Mouse (Mus musculus) layer of hippocampus, adult 18-20 months (tissue): Measurements from ENCODE around the gene Csnk2a2. TPM values are rescaled to one million over a fixed set of nuclear protein-coding genes. Genes with fewer than 3 reads are reported as not detected.

ENCODE experiments used
- DNase-seq, 2 experiments: peaks; one replicate each; pipeline ENCODE4 v3.0.0; 2022; ENCODE audit warnings: low spot score in 2 of 2
- long read RNA-seq: library from polyadenylated mRNA; stranded (forward); transcript quantifications from one replicate; pipeline ENCODE4 v2.0.0, GENCODE M21; 2021
- total RNA-seq, 2 experiments: library from RNA; stranded (reverse); gene quantifications; 2 replicates each; pipeline ENCODE4 v1.2.3; 2021

Csnk2a2 gene
- total RNA-seq = 10 to 100 TPM; 69.8 to 74.0 TPM
- long read RNA-seq, full-length matches to known transcripts = 13 of 66 reads
- long read RNA-seq, partial matches to known transcripts = 33 of 66 reads
- long read RNA-seq, other reads (novel, unspliced or antisense) = 20 of 66 reads

GRCm38 (mm10) chr8:95490006-95490405 is at the start of gene Csnk2a2:
Csnk2a2 (minus strand) TSS chr8:95490039.
- no peak for DNase-seq

GRCm38 (mm10) chr8:95539487-95539886 is 49.6 kb upstream of the Csnk2a2 start:
- peak in 1 of 2 experiments; percentile 44 for DNase-seq

- DNase-seq = peak; percentile 33 to 67
Measured at GRCm38 (mm10) chr8:95533584-95534387, 43.9 kb upstream of the Csnk2a2 start, which contains the start of gene Ccdc113. Ccdc113 (plus strand) TSS chr8:95534085.

DNA sequence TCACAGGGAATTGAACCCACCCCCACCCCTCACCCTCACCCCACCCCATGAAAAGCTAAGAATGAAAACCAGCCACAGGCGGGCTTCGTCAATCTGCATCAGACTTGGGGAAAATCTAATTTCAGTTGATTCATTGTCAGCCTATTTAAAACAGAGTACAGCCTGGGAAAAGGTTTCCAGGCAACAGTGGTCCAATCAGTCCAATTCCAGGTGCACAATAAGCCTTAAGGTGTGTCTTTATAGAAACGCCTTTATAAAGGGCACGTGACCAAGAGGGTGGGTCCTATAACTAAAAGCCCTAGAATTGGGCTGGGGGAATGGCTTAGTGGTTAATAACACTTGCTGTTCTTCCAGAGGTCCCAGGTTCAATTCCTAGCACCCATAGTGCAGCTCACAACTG is 42.4 kb upstream of the Csnk2a2 start:
- no peak for DNase-seq

GRCm38 (mm10) chr8:95528750-95529310 is 39.0 kb upstream of the Csnk2a2 start:
- DNase-seq = no peak

DNA sequence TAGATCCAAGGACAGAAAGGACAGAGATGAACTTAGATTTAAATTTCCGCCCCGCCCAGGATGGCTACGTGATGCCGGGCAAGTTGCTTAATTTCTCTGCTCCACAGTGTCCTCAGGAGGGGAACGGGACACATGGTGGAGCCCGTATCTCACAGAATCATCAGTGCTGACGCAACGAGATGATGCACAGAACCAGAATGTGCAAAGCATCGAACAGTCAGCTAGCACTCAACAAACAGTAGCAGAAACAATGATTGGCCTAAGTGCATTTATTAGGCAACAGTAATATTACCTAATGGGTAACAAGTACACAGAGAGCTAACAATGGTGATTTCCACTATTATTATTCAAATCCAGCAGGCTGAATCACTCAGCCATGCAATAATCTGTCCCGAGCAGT is 38.4 kb upstream of the Csnk2a2 start:
- DNase-seq = no peak

GRCm38 (mm10) chr8:95523991-95524390 is 34.2 kb upstream of the Csnk2a2 start:
- DNase-seq = no peak

- DNase-seq = peak in 1 of 2 experiments; percentile 15
Measured at GRCm38 (mm10) chr8:95516928-95517327, 27.1 kb upstream of the Csnk2a2 start.

DNA sequence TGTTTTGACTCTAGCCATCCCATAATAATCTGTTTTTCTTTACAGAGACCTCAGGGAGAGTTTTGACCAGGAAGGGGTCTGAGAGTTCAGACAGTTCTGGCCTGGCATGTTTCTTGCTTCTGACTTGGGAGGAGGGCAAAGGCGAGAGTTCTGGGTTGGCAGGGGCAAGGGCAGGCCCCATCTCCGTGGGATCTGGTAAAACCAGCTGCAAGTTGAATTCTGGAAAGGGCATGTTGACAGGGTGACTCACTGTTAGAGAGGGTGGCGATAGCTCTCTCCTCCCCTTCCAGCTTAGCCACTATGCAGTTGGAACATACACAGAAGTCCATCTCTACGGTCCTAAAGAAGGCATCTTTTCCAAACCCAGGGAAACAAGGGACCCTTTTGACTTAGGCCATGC is 23.4 kb upstream of the Csnk2a2 start:
- DNase-seq = no peak

GRCm38 (mm10) chr8:95512257-95512656 is 22.4 kb upstream of the Csnk2a2 start:
- DNase-seq = peak in 1 of 2 experiments; percentile 40

GRCm38 (mm10) chr8:95506245-95506644 is 16.4 kb upstream of the Csnk2a2 start:
- no peak for DNase-seq

- DNase-seq = peak in 1 of 2 experiments; percentile 57
Measured at GRCm38 (mm10) chr8:95505606-95506005, 15.8 kb upstream of the Csnk2a2 start.

GRCm38 (mm10) chr8:95504835-95505234 is 15.0 kb upstream of the Csnk2a2 start:
- DNase-seq = no peak

DNA sequence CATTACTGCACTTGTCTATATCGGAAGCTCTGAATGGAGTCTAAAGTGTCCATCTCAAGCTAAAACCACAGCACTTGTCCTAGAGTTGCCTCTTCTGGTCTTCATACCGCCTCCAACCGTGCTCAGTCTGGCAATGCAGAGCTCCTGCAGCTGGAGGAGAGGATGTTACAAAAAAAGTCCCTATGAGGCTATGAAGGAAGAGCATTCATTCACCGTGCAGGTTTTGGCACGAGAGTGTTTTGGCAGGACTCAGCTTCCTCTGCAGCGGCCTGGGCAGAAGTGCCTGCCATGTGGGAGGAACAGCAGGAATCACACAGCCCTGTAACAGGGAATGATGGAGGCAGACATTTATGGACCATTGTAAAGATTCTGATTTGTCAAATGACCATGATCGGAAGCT is 12.6 kb upstream of the Csnk2a2 start:
- DNase-seq = no peak

GRCm38 (mm10) chr8:95500436-95500835 is 10.6 kb upstream of the Csnk2a2 start:
- no peak for DNase-seq

- no peak for DNase-seq
Measured at GRCm38 (mm10) chr8:95499266-95500064, 9.6 kb upstream of the Csnk2a2 start.

DNA sequence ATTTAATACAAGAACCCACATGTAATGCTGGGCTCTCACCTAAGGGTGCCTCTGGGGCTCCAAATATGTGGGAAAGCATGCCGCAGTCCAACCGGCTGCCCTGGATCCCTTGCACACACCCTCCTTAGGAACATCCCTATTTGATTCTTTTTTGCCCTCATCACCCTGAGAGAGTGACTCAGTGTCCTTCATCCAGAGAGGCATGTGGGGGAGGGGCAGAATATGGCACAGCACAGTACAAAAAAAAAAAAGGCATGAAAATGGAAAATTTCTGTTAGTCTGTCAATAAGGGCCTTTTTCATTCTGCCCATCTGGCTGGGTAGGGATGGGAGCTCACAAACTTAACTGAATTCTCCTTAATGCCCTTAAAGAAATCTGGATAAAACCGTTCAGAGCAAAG is 8.0 kb upstream of the Csnk2a2 start:
- DNase-seq = no peak

DNA sequence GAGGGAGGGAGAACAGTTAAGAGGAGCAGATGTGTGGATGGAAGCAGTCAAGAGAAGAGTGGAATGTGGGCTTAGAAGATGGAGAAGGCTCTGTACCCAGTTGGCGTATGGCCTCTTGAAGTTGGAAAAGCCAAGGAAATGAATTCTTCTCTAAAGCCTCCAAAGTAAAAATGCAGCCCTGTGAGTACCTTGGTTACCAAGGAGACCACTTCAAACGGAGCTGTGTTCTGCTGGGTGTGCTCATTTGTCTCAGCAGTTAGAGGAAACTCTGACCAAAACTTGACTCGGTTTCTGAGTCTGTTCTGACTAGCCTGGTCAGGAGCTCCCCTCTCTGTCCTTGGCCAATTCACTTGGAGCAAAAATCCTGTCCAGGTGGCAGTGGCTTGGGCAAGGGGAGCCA is 6.6 kb upstream of the Csnk2a2 start:
- no peak for DNase-seq

GRCm38 (mm10) chr8:95495444-95495843 is 5.6 kb upstream of the Csnk2a2 start:
- DNase-seq = no peak

GRCm38 (mm10) chr8:95492057-95492456 is 2.2 kb upstream of the Csnk2a2 start:
- no peak for DNase-seq

GRCm38 (mm10) chr8:95488698-95489332 is 1.0 kb downstream of the Csnk2a2 start:
- DNase-seq = peak; percentile 69 to 80
